Mouse (Mus musculus) hindbrain, embryonic 16.5 days (tissue): ENCODE data around the gene Erc2. TPM values are rescaled to one million over a fixed set of nuclear protein-coding genes. Genes with fewer than 3 reads are reported as not detected.

Experiments used
- ATAC-seq: fragments of 200-750 bp; cut with Nextera tagmentation; 2 replicates; pipeline ENCODE4 v1.8.0; 2017; ENCODE audit warnings: moderate TSS enrichment, moderate library complexity
- H3K27ac ChIP-seq: fragments of 300-500 bp; sonication (generic); 2 replicates; pipeline ENCODE4 v1.5.1; 2014; ENCODE audit warnings: low read depth, mild to moderate bottlenecking, control low read depth, low read length, moderate library complexity
- H3K27me3 ChIP-seq: fragments of 300-500 bp; sonication (generic); replicated peaks from 2 replicates; pipeline ENCODE4 v1.6.1; 2014; ENCODE audit warnings: low read length; ENCODE audit not compliant: control insufficient read depth, insufficient read depth
- H3K36me3 ChIP-seq: fragments of 300-500 bp; sonication (generic); 2 replicates; pipeline ENCODE4 v1.6.1; 2014; ENCODE audit warnings: mild to moderate bottlenecking, low read length, moderate library complexity, mixed read lengths; ENCODE audit not compliant: control insufficient read depth, insufficient read depth
- H3K4me1 ChIP-seq: fragments of 300-500 bp; sonication (generic); 2 replicates; pipeline ENCODE4 v1.6.1; 2014; ENCODE audit warnings: low read depth, low read length; ENCODE audit not compliant: control insufficient read depth, insufficient read depth
- H3K4me2 ChIP-seq: fragments of 300-500 bp; sonication (generic); 2 replicates; pipeline ENCODE4 v1.6.1; 2014; ENCODE audit warnings: mild to moderate bottlenecking, low read length, control low read depth, moderate library complexity
- H3K4me3 ChIP-seq: fragments of 300-500 bp; sonication (generic); 2 replicates; pipeline ENCODE4 v1.5.1; 2014; ENCODE audit warnings: mild to moderate bottlenecking, low read length, control low read depth, moderate library complexity
- H3K9ac ChIP-seq: fragments of 300-500 bp; sonication (generic); 2 replicates; pipeline ENCODE4 v1.6.1; 2014; ENCODE audit warnings: low read depth, mild to moderate bottlenecking, control low read depth, low read length, moderate library complexity
- H3K9me3 ChIP-seq: fragments of 300-500 bp; sonication (generic); 2 replicates; pipeline ENCODE4 v1.6.1; 2014; ENCODE audit warnings: mild to moderate bottlenecking, low read length, moderate library complexity; ENCODE audit not compliant: control insufficient read depth
- WGBS: fragments of 180-500 bp; shearing (Covaris S2); extraction: QIAGEN DNeasy Blood & Tissue Kit; methylation state at CpG from one replicate; pipeline ENCODE4 v1.1.7; 2014; 5-methylcytosine and 5-hydroxymethylcytosine counted together
- polyA plus RNA-seq: library from polyadenylated mRNA; unstranded; fragments of >200 nt; fragmentation: Nextera tagmentation; extraction: Ambion mirVana; gene quantifications from 2 replicates; pipeline ENCODE4 v1.2.1, GENCODE M21; 2015

Gene Erc2
- polyA plus RNA-seq, 1 experiment from 2014 or later: 73.8 TPM

GRCm38 (mm10) chr14:27998551-27998950 lies 376.3 kb downstream of the Erc2 start:
- H3K27ac ChIP-seq: no peak overlapping the region
- no peaks in the 10 kb centered on the region for H3K36me3 ChIP-seq
- ATAC-seq: no peak
- H3K4me1 ChIP-seq: no peaks in the 10 kb centered on the region
- H3K9ac ChIP-seq: no peak overlapping the region
- H3K4me3 ChIP-seq: no peak overlapping the region
- WGBS: 66% methylated on average over 3 of the region's 3 CpGs
- no peaks in the 10 kb centered on the region for H3K9me3 ChIP-seq
- H3K4me2 ChIP-seq: no peak overlapping the region
- no peaks in the 10 kb centered on the region for H3K27me3 ChIP-seq

GRCm38 (mm10) chr14:28004023-28004422 lies 381.8 kb downstream of the Erc2 start:
- Histone ChIP-seq H3K9ac (no peak overlapping the region), H3K4me1 (no peaks in the 10 kb centered on the region), H3K27ac (no peak overlapping the region), H3K4me3 (no peak overlapping the region), H3K9me3 (no peaks in the 10 kb centered on the region), H3K4me2 (no peak overlapping the region), H3K27me3 (no peaks in the 10 kb centered on the region), H3K36me3 (no peaks in the 10 kb centered on the region)
- WGBS: 44% methylated on average over 4 of the region's 4 CpGs
- no peak for ATAC-seq

GRCm38 (mm10) chr14:28010536-28011280 lies 388.5 kb downstream of the Erc2 start:
- no peaks in the 10 kb centered on the region for H3K4me1 ChIP-seq
- H3K9me3 ChIP-seq: no peaks in the 10 kb centered on the region
- H3K9ac ChIP-seq: no peak overlapping the region
- ATAC-seq: no peak
- WGBS: 75% methylated on average over 10 of the region's 10 CpGs
- H3K36me3 ChIP-seq: no peaks in the 10 kb centered on the region
- no peak overlapping the region for H3K27ac ChIP-seq
- H3K4me2 ChIP-seq: no peak overlapping the region
- no peak overlapping the region for H3K4me3 ChIP-seq
- no peaks in the 10 kb centered on the region for H3K27me3 ChIP-seq

GRCm38 (mm10) chr14:28023199-28023598 lies 401.0 kb downstream of the Erc2 start:
- H3K4me2 ChIP-seq: no peak overlapping the region
- no peak overlapping the region for H3K9ac ChIP-seq
- H3K27me3 ChIP-seq: no peaks in the 10 kb centered on the region
- no peak for ATAC-seq
- H3K27ac ChIP-seq: no peak overlapping the region
- WGBS: 63% methylated on average over 6 of the region's 6 CpGs
- H3K9me3 ChIP-seq: no peaks in the 10 kb centered on the region
- H3K4me1 ChIP-seq: no peaks in the 10 kb centered on the region
- H3K4me3 ChIP-seq: no peak overlapping the region
- no peaks in the 10 kb centered on the region for H3K36me3 ChIP-seq

GRCm38 (mm10) chr14:28030870-28031269 lies 408.6 kb downstream of the Erc2 start:
- Histone ChIP-seq H3K9ac (no peak overlapping the region), H3K4me2 (no peak overlapping the region), H3K4me3 (no peak overlapping the region), H3K36me3 (no peaks in the 10 kb centered on the region), H3K4me1 (no peaks in the 10 kb centered on the region), H3K27ac (no peak overlapping the region), H3K9me3 (no peaks in the 10 kb centered on the region), H3K27me3 (no peaks in the 10 kb centered on the region)
- ATAC-seq: peak; percentile 63
- WGBS: 29% methylated on average over 1 of the region's 1 CpGs

- Histone ChIP-seq H3K9ac (no peak overlapping the region), H3K9me3 (no peaks in the 10 kb centered on the region), H3K4me1 (no peaks in the 10 kb centered on the region), H3K27me3 (no peaks in the 10 kb centered on the region), H3K4me2 (no peak overlapping the region), H3K27ac (no peak overlapping the region), H3K4me3 (no peak overlapping the region), H3K36me3 (no peaks in the 10 kb centered on the region)
- no peak for ATAC-seq
- 90% methylated on average over 2 of the region's 2 CpGs for WGBS
These were observed 412.8 kb downstream of the Erc2 start for GRCm38 (mm10) chr14:28035013-28035412.

GRCm38 (mm10) chr14:28043095-28043494 lies 420.9 kb downstream of the Erc2 start:
- Histone ChIP-seq H3K4me3 (no peak overlapping the region), H3K9me3 (no peaks in the 10 kb centered on the region), H3K4me2 (no peak overlapping the region), H3K9ac (no peak overlapping the region), H3K27ac (no peak overlapping the region), H3K4me1 (peaks cover 3% of the 10 kb centered on the region; the same call in 1 of the 2 replicates), H3K27me3 (no peaks in the 10 kb centered on the region), H3K36me3 (peaks cover 2% of the 10 kb centered on the region; the same call in 1 of the 2 replicates)
- WGBS: 46% methylated on average over 4 of the region's 4 CpGs
- no peak for ATAC-seq

- no peak for ATAC-seq
- Histone ChIP-seq H3K4me2 (no peak overlapping the region), H3K27me3 (no peaks in the 10 kb centered on the region; the same call in 1 of the 2 replicates), H3K36me3 (no peaks in the 10 kb centered on the region), H3K9ac (no peak overlapping the region), H3K9me3 (no peaks in the 10 kb centered on the region), H3K27ac (no peak overlapping the region), H3K4me3 (no peak overlapping the region), H3K4me1 (no peaks in the 10 kb centered on the region)
- WGBS: 63% methylated on average over 5 of the region's 5 CpGs
These were observed 429.4 kb downstream of the Erc2 start for GRCm38 (mm10) chr14:28051646-28052045.

- Histone ChIP-seq H3K9ac (no peak overlapping the region), H3K36me3 (no peaks in the 10 kb centered on the region), H3K4me2 (peak overlapping the region; percentile 6; the same call in 1 of the 2 replicates), H3K4me3 (no peak overlapping the region), H3K27me3 (no peaks in the 10 kb centered on the region; the same call in 1 of the 2 replicates), H3K9me3 (no peaks in the 10 kb centered on the region), H3K4me1 (peaks cover 14% of the 10 kb centered on the region), H3K27ac (peak overlapping the region; percentile 64)
- WGBS: 26% methylated on average over 11 of the region's 11 CpGs
- ATAC-seq: peak; percentile 69
These were observed 435.1 kb downstream of the Erc2 start for GRCm38 (mm10) chr14:28057159-28057884.
